Mouse (Mus musculus) brown adipose tissue, adult 24 weeks (tissue): ENCODE results near the gene Dupd1. TPM values are rescaled to one million over a fixed set of nuclear protein-coding genes. Genes with fewer than 3 reads are reported as not detected.

Experiments
- H3K27ac ChIP-seq: fragments of 200-500 bp; replicated peaks from 2 replicates; pipeline ENCODE4 v1.5.1; 2012; ENCODE audit warnings: low read depth, mild to moderate bottlenecking, low read length
- H3K4me1 ChIP-seq: fragments of 200-500 bp; 2 replicates; pipeline ENCODE4 v1.6.1; 2012; ENCODE audit warnings: low read length, mixed read lengths; ENCODE audit not compliant: control insufficient read depth, insufficient read depth, insufficient read length
- H3K4me3 ChIP-seq: fragments of 200-500 bp; 2 replicates; pipeline ENCODE4 v1.5.1; 2012; ENCODE audit warnings: low read depth, mild to moderate bottlenecking, low read length, moderate library complexity; ENCODE audit not compliant: insufficient read depth
- polyA plus RNA-seq: library from polyadenylated mRNA; stranded (reverse); fragments of >200 nt; gene quantifications from 2 replicates; pipeline ENCODE4 v1.2.4, GENCODE M21; 2012; ENCODE audit not compliant: missing spikeins, insufficient read depth, insufficient read length

Gene Dupd1
- not detected in 2 replicates for polyA plus RNA-seq

DNA sequence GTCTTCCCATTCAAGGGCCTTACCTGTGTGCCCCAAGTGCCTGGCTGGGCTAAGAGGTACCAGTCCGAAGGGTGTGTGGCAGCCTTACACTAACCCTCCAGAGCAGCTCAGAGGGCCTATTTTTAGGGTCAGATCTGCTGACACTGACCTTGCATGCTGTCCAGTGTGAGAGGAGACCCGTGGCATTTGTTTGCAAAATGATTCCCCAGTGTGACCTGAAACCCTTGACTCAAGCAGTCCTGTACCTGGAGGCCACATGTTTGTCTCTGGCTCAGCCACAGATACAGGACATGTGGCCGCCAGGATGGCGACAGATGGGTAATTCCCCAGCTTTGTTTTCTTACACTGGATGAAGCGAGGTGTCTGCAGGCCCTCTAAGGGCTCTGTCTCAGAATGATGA lies at the start of gene Dupd1:
TSS of gene Dupd1 (minus strand) at position 91 of the 400 bp plus-strand sequence.
- no peak within 1 kb of the TSS for H3K4me3 ChIP-seq
- no peak within 1 kb of the TSS for H3K27ac ChIP-seq
- peaks cover 4% of the 10 kb centered on the region; the same call in 1 of the 2 replicates for H3K4me1 ChIP-seq

DNA sequence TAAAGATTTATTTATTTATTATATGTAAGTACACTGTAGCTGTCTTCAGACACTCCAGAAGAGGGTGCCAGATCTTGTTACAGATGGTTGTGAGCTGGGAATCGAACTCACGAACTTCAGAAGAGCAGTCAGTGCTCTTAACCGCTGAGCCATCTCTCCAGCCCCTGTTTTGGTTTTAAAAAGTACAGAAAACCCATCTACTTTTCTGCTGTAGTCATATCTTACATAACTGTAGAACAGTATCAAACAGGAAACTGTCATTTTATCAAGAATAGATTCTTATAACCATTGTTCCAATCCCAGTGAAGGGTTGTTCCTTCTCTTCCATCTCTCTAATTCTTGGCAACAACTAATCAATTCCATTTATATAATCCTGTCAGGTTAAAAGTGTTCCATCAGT lies 49.4 kb upstream of the Dupd1 start:
- no peak overlapping the region for H3K27ac ChIP-seq
- peaks cover 6% of the 10 kb centered on the region; the same call in 1 of the 2 replicates for H3K4me1 ChIP-seq
- no peak overlapping the region for H3K4me3 ChIP-seq

GRCm38 (mm10) chr14:21761560-21761959 lies 47.2 kb upstream of the Dupd1 start:
- H3K4me1 ChIP-seq, result peaks cover 6% of the 10 kb centered on the region; the same call in 1 of the 2 replicates
- H3K27ac ChIP-seq, result no peak overlapping the region
- no peak overlapping the region for H3K4me3 ChIP-seq

- Histone ChIP-seq H3K4me1 (0 out of 2 replicates have a peak, but pooled peaks cover 2% of the 10 kb centered on the region), H3K4me3 (no peak overlapping the region), H3K27ac (no peak overlapping the region)
Observed at GRCm38 (mm10) chr14:21753367-21753766, 39.0 kb upstream of the Dupd1 start.

- no peak overlapping the region for H3K27ac ChIP-seq
- 0 out of 2 replicates have a peak, but pooled peaks cover 2% of the 10 kb centered on the region for H3K4me1 ChIP-seq
- no peak overlapping the region for H3K4me3 ChIP-seq
Observed at GRCm38 (mm10) chr14:21752411-21752810, 38.0 kb upstream of the Dupd1 start.

DNA sequence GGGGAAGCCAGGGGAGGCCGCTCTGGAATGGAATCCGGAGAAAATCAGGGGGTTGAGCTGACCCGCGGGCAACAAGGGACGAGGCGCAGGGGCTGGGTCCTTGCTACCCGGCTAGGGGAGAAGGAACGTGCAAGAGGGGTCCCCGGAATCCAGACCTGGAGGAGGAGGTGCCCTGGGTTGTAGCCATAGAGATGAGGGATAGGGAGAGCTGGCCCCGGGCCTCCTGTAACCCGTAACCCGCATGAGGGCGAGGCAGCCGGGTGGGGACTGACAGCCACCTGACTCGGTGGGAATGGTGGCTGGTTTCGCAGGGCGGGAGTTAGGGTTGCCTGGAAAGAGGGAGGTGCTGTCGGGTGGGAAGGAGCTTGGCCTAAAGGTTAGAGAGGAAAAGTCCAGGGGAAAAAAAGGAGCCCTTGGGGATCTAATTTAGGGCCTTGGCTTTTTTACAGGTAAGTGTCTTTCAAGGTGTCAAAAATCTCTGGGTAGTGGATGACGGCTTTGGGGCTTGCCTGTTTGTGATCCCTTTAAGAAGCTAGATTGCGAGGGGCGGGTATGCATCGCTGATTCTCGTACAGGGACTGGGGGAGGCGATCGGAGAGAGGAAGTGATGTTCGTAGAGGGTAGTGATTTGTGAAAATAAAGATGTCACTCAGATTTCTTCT lies 36.6 kb upstream of the Dupd1 start, which contains the start of gene Dusp13:
TSS of gene Dusp13 (minus strand) at position 301 of the 662 bp plus-strand sequence.
- Histone ChIP-seq H3K4me1 (0 out of 2 replicates have a peak, but pooled peaks cover 2% of the 10 kb centered on the region), H3K4me3 (peak within 1 kb of the TSS; percentile 98), H3K27ac (peak within 1 kb of the TSS; percentile 65)

DNA sequence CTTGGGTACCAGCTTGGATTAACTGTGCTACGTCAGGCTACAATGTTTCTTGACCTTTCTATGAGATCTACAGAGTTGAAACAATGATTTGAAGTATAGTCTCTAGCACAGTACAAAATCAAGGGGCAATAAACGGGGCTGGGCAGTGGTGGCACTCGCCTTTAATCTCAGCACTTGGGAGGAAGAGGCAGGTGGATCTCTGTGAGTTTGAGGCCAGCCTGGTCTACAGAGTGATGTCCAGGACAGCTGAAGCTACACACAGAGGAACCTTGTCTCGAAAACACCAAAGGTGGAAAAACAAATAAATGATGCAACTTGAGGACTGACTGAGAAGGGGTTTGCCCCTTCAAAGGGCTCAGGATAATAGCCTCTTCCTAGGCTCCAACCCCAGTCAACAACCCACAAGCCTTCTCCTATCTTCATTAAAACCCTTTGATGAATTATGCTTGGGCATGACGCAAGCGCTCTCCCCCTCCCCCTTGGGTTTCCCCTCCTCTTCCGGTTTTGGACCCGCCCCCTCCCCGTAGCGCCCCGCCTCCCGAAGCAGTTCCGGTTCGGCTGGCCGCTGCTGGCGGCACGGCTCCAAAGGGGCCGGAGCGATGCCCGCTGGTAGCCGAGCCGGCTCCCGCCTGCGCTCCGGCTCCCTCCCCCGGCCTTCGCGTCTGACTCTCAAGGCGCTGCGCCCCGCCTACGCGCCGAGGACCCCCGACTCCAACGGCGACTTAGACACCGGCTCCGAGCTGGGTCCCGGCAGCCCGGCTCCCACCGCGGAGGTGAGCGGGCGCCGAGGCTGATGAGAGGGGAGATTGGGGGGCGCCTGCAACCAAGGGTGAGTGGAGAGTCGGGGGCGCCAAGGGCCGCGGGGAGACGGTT lies 35.9 kb upstream of the Dupd1 start, which contains the start of gene Samd8:
TSS of gene Samd8 (plus strand) at position 524 of the 873 bp plus-strand sequence.
- Histone ChIP-seq H3K27ac (peak within 1 kb of the TSS; percentile 65), H3K4me1 (0 out of 2 replicates have a peak, but pooled peaks cover 2% of the 10 kb centered on the region), H3K4me3 (peak within 1 kb of the TSS; percentile 98)

DNA sequence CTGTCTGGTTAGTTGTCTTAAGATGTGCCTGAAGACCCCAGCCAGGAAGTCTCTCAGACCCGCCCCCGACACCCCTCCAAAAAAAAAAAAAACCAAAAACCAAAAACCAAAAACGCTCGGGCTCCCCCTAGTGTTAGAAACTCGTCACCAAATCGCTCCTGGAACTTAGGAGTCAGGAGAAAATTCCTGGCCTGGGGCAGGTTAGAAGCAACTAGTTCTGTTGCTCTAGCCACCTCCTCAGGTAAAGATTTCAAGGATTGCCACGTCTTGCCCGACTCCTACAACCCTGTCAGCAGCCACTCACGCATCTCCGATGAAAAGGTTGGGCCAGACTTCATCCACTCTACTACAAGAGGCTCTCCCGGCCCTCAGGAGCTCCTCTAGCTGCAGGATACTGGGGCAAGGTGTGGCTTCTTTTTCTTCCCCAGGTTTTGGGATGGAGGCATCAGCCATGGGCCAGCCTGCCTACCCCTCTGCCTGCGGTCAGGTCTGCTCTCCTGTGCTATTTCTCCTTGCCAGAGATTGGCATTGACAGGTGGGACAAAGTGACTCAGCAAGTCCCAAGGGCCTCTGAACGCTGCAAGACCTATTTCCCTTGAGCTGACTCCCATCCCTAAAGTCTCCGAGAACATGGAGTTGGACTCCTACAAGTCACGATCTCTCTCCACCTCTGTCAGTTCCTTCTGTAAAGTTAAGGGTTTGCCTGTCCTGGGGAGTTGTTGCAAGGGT lies 33.9 kb upstream of the Dupd1 start:
- H3K4me1 ChIP-seq, result 0 out of 2 replicates have a peak, but pooled peaks cover 2% of the 10 kb centered on the region
- H3K27ac ChIP-seq, result no peak overlapping the region
- no peak overlapping the region for H3K4me3 ChIP-seq

DNA sequence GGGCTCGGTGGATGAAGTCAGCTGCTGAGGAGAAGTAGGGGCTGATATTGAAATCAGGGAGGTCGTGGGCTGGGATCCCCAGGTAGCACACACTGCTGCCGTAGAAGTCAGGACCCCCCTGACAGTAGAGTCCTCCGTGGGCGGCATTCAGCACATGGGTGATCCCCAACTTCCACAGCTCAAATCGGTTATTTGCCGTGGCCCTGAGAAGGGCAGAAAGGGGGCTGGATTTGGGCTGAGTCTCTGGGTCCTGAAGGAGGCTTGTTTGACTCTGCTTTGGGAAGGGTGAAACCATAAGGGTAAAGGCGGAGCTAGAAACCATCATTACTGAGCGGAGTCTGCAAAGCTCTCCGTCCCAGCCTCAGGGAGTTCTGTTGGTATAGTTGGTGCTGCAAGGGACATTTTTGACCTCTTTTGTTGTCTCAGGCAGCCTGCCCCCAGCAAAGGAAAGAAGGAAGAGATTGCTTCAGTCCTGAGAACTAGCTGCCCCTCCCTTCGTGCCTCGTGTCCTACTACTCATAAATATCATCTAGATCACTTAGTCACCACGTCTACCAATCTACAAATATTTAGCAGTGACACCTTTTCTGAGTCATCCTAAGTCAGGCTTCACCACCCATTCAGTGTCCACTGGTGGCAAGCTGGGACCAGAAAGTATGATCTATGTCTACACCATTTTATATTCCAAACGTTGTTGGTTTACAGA lies 33.2 kb upstream of the Dupd1 start:
- H3K4me3 ChIP-seq, result no peak overlapping the region
- no peak overlapping the region for H3K27ac ChIP-seq
- H3K4me1 ChIP-seq, result no peaks in the 10 kb centered on the region

DNA sequence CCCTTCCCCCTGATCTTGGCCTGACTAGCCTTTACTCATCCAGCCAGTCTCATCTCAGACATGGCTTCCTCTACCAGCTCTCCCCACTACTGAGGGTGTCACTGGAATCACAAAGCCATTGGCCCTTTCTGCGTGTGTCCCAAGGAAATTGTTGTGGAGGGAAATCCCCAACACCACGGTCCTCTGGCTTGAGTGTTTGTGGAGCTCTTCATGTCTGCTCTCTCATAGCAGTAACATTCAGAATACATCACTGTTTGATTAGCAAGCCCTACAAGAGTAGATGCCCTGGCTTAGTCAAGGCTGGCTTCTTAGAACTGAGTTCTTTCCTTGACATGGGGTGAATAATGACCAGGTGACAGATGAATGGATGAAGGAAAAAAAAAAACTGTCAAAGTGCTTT lies 32.5 kb upstream of the Dupd1 start:
- no peak overlapping the region for H3K4me3 ChIP-seq
- H3K27ac ChIP-seq, result no peak overlapping the region
- no peaks in the 10 kb centered on the region for H3K4me1 ChIP-seq

DNA sequence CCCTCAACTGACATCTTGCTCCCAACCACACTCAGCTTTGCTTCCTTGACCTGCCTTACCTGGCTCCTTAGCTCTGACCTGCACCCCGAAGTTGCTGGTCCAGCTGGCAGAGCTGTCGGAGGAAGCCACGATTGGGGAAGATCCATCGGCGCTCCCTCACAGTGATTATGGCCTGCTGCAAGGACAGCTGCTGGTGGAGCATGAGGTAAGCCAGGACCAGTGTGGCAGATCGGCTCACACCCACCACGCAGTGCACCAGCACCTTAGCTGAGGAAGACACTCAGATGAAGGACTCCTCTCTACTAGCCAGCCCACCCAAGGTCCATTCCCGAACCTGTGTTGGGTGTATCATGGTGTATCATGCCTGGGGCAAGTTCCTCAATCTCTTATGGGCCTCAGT lies 31.9 kb upstream of the Dupd1 start:
- H3K4me1 ChIP-seq, result no peaks in the 10 kb centered on the region
- H3K27ac ChIP-seq, result no peak overlapping the region
- H3K4me3 ChIP-seq, result no peak overlapping the region

DNA sequence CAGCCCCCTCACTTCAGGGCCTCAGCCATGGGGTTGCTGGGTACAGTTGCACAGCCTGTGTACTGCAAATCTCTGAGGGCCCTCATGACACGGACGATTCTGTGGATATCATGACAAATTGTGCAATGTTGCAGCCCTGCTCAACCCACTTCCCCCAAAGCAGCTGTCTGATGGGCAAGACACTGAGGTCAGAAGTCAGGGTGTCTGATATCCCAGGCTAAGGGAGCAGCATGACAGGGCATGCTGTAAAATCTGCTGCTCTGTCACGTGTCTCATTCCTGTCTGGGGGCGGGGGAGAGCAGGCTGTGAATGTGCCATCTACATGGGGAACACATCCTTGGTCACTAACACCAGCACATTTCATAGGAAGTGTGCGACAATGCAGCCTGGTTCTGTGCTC lies 30.8 kb upstream of the Dupd1 start:
- Histone ChIP-seq H3K4me1 (no peaks in the 10 kb centered on the region), H3K4me3 (no peak overlapping the region), H3K27ac (no peak overlapping the region)

DNA sequence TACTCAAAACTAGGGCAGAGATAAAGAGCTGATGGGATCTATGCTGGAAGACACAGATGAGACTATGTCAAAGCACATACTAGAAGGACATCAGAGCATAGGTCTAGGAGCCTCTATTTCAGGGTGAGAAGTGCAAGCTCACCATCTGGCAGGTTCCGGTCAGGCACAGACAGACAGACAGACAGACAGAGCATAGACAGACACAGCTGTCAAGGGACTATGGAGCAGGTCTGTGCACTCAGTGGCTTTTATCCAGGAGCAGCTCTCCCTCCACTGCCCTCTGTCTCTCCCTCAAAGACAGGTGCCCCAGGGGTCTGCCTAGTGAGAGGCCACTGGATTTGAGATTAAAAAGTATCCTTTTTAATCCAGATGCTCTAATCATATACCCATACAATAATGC lies 29.8 kb upstream of the Dupd1 start:
- Histone ChIP-seq H3K4me1 (no peaks in the 10 kb centered on the region), H3K4me3 (no peak overlapping the region), H3K27ac (no peak overlapping the region)

- H3K27ac ChIP-seq, result no peak overlapping the region
- H3K4me1 ChIP-seq, result no peaks in the 10 kb centered on the region
- no peak overlapping the region for H3K4me3 ChIP-seq
Observed at GRCm38 (mm10) chr14:21742441-21742840, 28.1 kb upstream of the Dupd1 start.
